Mouse (Mus musculus) hindbrain, embryonic 10.5 days (tissue): ENCODE measurements around the gene Aig1. TPM values are rescaled to one million over a fixed set of nuclear protein-coding genes. Genes with fewer than 3 reads are reported as not detected.

ENCODE experiments used
- DNase-seq: peaks from one replicate; pipeline ENCODE4 v3.0.0-alpha.2; 2017; ENCODE audit warnings: low spot score
- H3K27ac ChIP-seq: fragments of 300-500 bp; sonication (generic); 2 replicates; pipeline ENCODE4 v1.5.1; 2016; ENCODE audit warnings: mild to moderate bottlenecking, moderate library complexity
- H3K27me3 ChIP-seq: fragments of 300-500 bp; sonication (generic); 2 replicates; pipeline ENCODE4 v1.6.1; 2016; ENCODE audit warnings: mild to moderate bottlenecking; ENCODE audit not compliant: poor library complexity, insufficient read depth, severe bottlenecking
- H3K36me3 ChIP-seq: fragments of 300-500 bp; sonication (generic); 2 replicates; pipeline ENCODE4 v1.6.1; 2016; ENCODE audit warnings: mild to moderate bottlenecking, moderate library complexity
- H3K4me1 ChIP-seq: fragments of 300-500 bp; sonication (generic); replicated peaks from 2 replicates; pipeline ENCODE4 v1.6.1; 2016; ENCODE audit warnings: mild to moderate bottlenecking
- H3K4me3 ChIP-seq: fragments of 300-500 bp; sonication (generic); 2 replicates; pipeline ENCODE4 v1.5.1; 2016; ENCODE audit warnings: mild to moderate bottlenecking, moderate library complexity
- H3K9me3 ChIP-seq: fragments of 300-500 bp; sonication (generic); 2 replicates; pipeline ENCODE4 v1.6.1; 2016; ENCODE audit warnings: mild to moderate bottlenecking, moderate library complexity
- WGBS: fragments of 180-500 bp; shearing (Covaris S2); methylation state at CpG from one replicate; pipeline ENCODE4 v1.1.7; 2016; 5-methylcytosine and 5-hydroxymethylcytosine counted together
- polyA plus RNA-seq: library from polyadenylated mRNA; unstranded; fragments of >200 nt; fragmentation: Nextera tagmentation; extraction: Ambion mirVana; gene quantifications from 2 replicates; pipeline ENCODE4 v1.2.1, GENCODE M21; 2016

The Aig1 gene
- polyA plus RNA-seq, 1 experiment from 2014 or later: 38.6 TPM

DNA sequence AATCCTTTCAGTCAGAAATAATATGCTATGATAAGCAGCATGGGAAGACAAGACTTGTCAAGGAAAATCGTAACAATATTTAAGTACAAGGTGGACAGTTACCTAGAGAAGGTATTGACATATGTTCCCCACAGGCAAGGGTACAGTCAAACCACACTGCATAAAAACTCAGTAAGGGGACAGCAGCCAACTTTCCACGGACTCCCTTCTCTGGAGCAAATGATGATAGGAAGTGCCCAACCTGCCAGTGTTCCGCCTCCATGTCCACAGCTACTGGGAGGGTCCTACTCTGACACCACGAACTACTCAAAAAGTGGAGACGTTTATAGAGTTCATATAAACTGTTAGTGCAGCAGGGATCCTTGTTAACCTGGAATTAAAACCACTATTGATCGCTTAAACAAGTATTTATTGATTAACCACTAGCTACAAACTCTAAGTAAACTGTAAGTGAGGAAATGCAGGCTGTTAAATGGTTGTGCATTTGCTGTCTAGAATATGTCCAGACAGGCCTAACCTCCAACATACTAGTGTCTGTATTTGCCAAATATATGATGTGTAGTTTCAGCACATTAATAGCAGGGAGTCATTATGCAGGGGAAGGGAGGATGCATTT is 30.2 kb downstream of the Aig1 start:
- H3K4me3 ChIP-seq: no peak overlapping the region
- 91% methylated on average over 6 of the region's 6 CpGs for WGBS
- H3K4me1 ChIP-seq: peaks cover 10% of the 10 kb centered on the region
- no peaks in the 10 kb centered on the region for H3K36me3 ChIP-seq
- no peaks in the 10 kb centered on the region for H3K27me3 ChIP-seq
- no peak overlapping the region for H3K27ac ChIP-seq
- no peak for DNase-seq
- no peaks in the 10 kb centered on the region for H3K9me3 ChIP-seq

DNA sequence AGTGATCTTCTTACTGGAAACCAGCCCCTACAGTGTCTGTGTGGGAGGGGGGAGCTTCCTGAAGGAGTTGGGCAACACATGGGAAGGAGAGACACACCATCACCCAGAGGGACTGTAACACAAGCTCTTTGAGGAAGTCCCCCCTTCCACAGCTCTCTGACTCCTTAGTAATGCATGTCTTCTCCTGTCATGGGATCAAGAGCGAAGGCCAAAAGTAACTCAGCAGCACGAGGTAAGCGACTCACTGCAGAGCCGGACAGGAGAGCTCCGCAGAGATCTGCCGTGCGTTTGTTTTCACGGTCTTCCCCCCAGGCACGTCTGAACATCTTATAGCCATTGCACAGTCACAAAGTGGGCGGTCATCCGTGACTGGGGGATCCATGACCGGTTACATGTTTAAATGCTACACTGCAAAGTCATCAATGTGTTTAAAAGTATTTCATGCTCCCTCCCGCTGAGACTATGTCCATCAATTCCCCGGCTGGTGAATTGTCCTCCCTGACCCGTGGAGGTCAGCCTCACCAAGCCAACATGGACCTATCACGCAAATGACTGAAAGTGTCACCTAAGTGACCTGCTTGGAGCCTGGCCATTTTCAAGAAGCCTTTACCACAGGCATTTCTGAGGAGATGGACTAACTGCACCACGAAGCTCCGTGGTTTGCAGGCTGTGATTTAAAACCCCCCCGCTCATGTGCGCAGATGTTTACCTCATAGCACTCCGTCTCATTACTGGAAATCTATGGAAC is 30.9 kb downstream of the Aig1 start:
- Histone ChIP-seq H3K4me3 (no peak overlapping the region), H3K27ac (no peak overlapping the region; the same call in 1 of the 2 replicates), H3K9me3 (no peaks in the 10 kb centered on the region), H3K36me3 (no peaks in the 10 kb centered on the region), H3K4me1 (peaks cover 10% of the 10 kb centered on the region), H3K27me3 (no peaks in the 10 kb centered on the region)
- peak; percentile 10 for DNase-seq
- WGBS: 58% methylated on average over 21 of the region's 21 CpGs

DNA sequence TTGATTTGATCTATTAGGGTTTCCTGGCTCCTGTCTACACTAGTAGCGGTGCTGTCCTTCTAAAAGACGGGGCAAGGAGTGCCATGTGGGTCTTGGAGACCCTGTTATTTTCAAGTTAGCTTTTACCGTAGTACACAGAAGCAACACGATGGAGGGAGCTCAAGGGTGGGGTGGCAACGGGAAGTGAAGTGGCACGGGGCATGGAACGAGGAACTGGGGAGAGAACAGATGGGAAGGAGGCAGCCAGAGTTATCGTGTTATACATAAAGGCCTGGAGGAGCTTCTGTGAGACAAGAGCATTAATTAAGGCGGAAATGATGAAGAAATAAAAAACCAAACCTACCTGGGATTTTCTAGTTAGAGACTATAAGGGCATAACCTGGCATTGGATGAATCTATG is 31.8 kb downstream of the Aig1 start:
- no peak overlapping the region for H3K4me3 ChIP-seq
- WGBS: 92% methylated on average over 9 of the region's 9 CpGs
- DNase-seq: no peak
- H3K27me3 ChIP-seq: no peaks in the 10 kb centered on the region
- no peaks in the 10 kb centered on the region for H3K36me3 ChIP-seq
- peaks cover 10% of the 10 kb centered on the region for H3K4me1 ChIP-seq
- no peak overlapping the region for H3K27ac ChIP-seq
- no peaks in the 10 kb centered on the region for H3K9me3 ChIP-seq

DNA sequence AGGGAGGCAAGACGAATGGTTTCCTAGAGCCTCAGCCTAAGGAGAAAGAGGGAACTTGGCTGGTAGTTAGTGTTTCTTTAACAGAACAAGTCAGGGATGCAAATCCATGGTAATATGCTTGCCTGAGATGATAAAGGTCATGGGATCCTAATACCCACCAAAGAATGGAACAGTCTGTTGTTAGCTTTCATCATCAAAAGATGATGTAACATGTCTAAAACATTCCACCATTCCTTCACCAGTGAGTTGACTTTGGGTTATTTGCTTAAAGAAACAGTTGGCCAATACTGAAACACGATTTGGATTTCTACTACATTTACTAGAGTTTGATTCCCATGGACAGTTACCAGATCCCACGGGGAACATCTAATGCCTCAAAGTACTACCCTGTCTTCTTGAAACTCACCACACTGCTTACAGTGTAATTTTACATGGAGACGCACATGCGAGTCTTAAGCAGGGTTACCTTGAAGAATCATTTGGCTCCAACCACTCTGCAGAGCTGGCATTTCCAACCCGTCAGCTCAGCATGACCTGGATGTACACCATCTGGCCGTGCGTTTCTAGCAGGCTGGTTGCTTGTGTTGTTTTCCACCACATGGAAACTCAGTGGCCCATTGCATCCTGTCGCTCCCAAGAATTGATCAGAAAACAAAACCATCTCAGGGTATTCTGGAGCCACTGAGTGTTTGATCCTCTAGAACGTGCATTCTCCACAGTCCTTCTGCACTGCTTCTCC is 32.9 kb downstream of the Aig1 start:
- no peaks in the 10 kb centered on the region for H3K27me3 ChIP-seq
- H3K4me1 ChIP-seq: peaks cover 10% of the 10 kb centered on the region
- no peaks in the 10 kb centered on the region for H3K36me3 ChIP-seq
- no peak overlapping the region for H3K27ac ChIP-seq
- H3K9me3 ChIP-seq: no peaks in the 10 kb centered on the region
- H3K4me3 ChIP-seq: no peak overlapping the region
- WGBS: 87% methylated on average over 10 of the region's 10 CpGs
- no peak for DNase-seq

DNA sequence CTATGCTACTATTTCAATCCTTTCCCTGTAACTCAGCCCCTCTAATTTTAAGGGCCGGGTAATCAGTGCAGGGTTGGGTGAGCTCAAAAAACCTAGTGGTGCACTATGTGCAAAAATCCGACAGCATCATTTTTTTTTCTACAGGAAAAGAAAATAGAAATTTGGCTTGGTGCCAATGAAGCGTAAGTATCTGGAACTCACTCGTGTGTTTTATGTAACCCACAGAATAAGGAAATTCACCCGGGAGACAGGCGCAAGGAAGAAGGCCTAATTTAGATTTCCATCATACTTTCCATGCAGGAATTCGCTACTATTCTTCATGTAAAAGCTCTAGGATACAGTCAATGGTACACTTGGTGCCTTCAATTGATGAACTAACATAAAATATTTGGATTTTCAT is 34.7 kb downstream of the Aig1 start:
- H3K36me3 ChIP-seq: peaks cover 3% of the 10 kb centered on the region; the same call in 1 of the 2 replicates
- no peak overlapping the region for H3K4me3 ChIP-seq
- no peaks in the 10 kb centered on the region for H3K27me3 ChIP-seq
- H3K27ac ChIP-seq: no peak overlapping the region
- no peaks in the 10 kb centered on the region for H3K9me3 ChIP-seq
- no peak for DNase-seq
- 91% methylated on average over 7 of the region's 7 CpGs for WGBS
- H3K4me1 ChIP-seq: peaks cover 10% of the 10 kb centered on the region

DNA sequence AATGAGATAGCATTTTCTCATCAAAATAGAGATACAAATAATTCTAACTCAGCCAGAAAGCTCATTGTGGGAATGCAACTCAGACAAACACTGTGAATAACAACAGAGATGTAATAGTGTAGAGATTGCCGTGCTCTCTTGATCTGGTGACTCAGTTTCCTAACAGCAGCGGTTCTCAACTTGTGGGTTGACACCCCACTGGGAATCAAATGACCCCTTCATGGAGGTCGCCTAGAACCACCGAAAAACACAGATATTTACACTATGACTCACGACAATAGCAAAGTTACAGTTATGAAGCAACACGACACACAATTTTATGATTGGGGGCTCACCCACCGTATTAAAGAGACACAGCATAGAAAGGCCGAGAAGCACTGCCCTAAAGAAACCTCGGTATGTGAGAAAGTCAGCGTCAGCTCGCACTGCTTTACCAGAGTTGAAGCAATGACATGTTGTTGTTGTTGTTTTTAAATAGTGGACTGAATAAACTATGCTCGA is 35.7 kb downstream of the Aig1 start:
- H3K27me3 ChIP-seq: no peaks in the 10 kb centered on the region
- no peaks in the 10 kb centered on the region for H3K9me3 ChIP-seq
- no peak overlapping the region for H3K27ac ChIP-seq
- WGBS: 85% methylated on average over 12 of the region's 12 CpGs
- DNase-seq: no peak
- H3K4me1 ChIP-seq: peaks cover 7% of the 10 kb centered on the region
- H3K36me3 ChIP-seq: peaks cover 11% of the 10 kb centered on the region
- no peak overlapping the region for H3K4me3 ChIP-seq

DNA sequence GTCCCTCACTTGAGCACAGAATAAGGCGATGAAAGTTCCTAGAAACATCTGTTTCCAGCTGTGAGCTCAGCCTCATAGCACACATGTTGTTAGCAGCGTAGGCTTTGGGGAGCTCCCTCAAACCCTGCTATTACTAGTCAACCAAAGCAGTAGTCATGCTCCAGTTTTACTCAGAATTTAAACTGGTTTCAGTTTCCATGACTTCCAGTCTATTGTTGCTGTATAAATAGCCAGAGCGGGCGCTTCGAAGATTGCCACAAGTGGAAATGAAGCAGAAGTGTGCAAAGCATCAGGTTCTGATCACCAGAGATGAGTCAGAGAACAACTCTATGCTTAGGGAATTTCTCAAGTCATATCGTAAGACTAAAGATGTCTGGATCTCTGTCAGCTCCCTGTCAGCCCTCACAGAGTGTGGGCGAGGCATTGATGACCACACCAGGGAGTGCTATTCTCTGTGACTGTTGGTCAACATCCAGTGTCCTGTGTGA is 36.2 kb downstream of the Aig1 start:
- Histone ChIP-seq H3K4me1 (peaks cover 2% of the 10 kb centered on the region), H3K9me3 (no peaks in the 10 kb centered on the region), H3K4me3 (no peak overlapping the region), H3K36me3 (peaks cover 16% of the 10 kb centered on the region), H3K27me3 (no peaks in the 10 kb centered on the region), H3K27ac (no peak overlapping the region)
- DNase-seq: no peak
- 81% methylated on average over 7 of the region's 7 CpGs for WGBS

DNA sequence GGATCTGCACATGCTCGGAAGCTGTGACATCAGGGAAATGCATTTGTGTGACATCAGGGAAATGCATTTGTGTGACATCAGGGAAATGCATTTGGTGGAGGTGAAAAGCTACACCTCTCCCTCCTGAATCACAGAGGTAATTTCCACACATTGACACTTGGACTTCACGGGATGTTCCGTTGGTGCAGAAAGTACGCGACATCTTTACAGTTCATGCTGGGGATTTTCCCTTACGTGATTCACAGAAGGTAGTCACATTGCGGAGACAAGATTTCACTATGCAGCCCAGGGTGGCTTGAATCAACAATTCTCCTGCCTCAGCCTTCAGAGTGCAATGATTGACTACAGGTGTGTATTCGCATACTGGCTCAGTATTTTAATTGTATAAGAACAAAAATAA is 41.6 kb downstream of the Aig1 start:
- Histone ChIP-seq H3K4me3 (no peak overlapping the region), H3K27ac (no peak overlapping the region), H3K27me3 (no peaks in the 10 kb centered on the region), H3K36me3 (peaks cover 23% of the 10 kb centered on the region), H3K9me3 (no peaks in the 10 kb centered on the region), H3K4me1 (no peaks in the 10 kb centered on the region)
- no peak for DNase-seq
- 94% methylated on average over 8 of the region's 8 CpGs for WGBS

DNA sequence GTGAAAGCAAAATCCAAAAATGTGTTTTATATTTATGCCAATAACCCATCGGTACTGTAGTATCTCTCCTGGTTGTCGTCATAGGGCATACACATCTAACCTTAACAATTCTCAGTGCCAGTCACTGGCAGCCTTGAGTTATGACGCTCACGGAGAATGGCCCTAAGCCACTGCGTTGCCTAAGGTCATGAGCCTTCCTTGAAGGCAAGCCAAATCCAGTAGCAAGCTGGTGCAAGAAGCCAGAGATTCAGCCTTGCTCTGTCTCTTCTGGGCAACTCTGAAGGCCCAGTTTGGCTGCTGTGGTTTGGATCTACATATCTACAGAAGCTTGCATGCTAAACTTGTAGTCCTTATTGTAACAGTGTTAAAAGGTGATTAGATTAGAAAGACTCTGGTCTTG is 55.2 kb downstream of the Aig1 start:
- no peak overlapping the region for H3K4me3 ChIP-seq
- DNase-seq: no peak
- H3K27ac ChIP-seq: no peak overlapping the region
- H3K27me3 ChIP-seq: no peaks in the 10 kb centered on the region
- H3K9me3 ChIP-seq: no peaks in the 10 kb centered on the region
- no peaks in the 10 kb centered on the region for H3K36me3 ChIP-seq
- 96% methylated on average over 5 of the region's 5 CpGs for WGBS
- H3K4me1 ChIP-seq: no peaks in the 10 kb centered on the region

DNA sequence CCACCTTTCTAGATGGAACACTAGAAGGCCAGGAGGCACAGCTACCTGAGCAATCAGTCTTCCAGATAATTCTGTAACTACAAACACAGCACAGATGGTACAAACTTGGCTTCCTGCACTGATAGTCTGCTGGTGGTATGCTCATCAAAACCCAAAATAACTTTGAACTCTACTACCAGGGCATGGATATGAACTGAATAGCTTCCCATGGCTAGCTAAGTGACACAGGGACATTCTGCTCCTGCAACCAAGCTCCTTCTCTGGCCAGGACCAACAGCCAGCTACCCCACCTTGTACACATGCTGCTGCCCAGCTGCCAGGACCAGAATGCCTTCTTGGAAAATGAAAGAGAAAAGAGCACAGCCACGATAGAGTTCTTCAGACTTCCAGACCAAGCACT is 60.5 kb downstream of the Aig1 start:
- no peaks in the 10 kb centered on the region for H3K9me3 ChIP-seq
- H3K36me3 ChIP-seq: 0 out of 2 replicates have a peak, but pooled peaks cover 3% of the 10 kb centered on the region
- no peak for DNase-seq
- H3K4me3 ChIP-seq: no peak overlapping the region
- H3K27me3 ChIP-seq: no peaks in the 10 kb centered on the region
- H3K27ac ChIP-seq: no peak overlapping the region
- WGBS: 94% methylated on average over 1 of the region's 1 CpGs
- H3K4me1 ChIP-seq: no peaks in the 10 kb centered on the region

DNA sequence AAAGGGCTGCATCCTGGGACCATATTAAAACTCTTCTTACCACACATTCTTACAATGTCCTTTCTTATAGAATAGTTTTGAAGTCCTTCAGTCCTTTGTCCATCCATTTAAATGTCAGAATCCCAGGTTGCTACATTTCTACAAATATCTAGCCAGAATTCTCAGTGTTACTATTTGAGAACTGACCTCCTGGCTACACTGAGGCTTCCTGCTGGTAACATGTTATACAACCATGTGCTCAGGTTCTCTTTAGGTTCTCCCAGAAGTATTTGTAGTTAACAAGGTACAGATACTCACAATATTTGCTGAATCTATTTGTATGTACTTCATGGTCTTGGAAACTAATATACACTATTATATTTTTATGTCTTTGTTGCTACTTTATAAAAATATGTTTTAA is 62.0 kb downstream of the Aig1 start:
- H3K9me3 ChIP-seq: no peaks in the 10 kb centered on the region
- no peak overlapping the region for H3K27ac ChIP-seq
- peaks cover 6% of the 10 kb centered on the region; the same call in 1 of the 2 replicates for H3K36me3 ChIP-seq
- H3K4me1 ChIP-seq: no peaks in the 10 kb centered on the region
- no peaks in the 10 kb centered on the region for H3K27me3 ChIP-seq
- no peak overlapping the region for H3K4me3 ChIP-seq
- DNase-seq: no peak

DNA sequence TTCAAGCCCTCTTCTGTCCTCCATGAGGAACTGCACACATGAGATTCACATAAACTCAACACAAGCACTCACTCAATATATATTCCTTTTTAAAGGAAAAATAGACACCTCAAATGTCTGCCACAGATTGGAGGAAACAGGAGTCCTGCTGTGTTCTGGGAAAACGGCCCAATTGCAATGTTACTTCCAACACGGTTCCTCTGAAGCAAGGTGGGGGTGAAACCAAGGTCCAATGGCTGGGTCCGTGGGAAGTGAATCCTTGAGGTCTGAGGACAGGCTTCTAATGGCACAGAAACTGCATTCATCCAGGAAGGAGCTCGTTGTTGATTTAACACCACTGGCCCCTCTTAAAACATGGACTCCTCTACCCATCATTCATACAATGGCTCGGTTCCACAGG is 67.5 kb downstream of the Aig1 start:
- Histone ChIP-seq H3K27me3 (no peaks in the 10 kb centered on the region), H3K9me3 (peaks cover 4% of the 10 kb centered on the region; the same call in 1 of the 2 replicates), H3K36me3 (peaks cover 33% of the 10 kb centered on the region), H3K4me1 (no peaks in the 10 kb centered on the region), H3K4me3 (no peak overlapping the region), H3K27ac (no peak overlapping the region)
- WGBS: 90% methylated on average over 5 of the region's 5 CpGs
- DNase-seq: no peak

DNA sequence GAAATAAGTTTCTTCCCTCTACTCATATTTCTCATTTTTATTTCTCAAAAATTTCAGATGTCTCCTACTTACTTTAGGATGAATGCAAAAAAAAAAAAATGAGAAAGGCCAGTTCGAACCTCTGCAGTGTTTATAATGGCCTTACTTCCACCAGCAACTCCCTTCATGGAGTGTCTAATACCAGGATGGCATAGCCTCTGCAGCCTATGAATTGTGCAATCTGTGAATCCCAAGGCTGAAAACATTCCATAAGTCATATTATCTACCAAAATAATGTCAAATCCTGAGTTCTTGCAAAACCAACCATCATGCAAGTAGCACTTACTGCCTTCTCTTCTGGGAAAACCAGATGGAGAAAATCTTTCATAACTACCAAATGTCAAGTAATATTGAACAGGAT is 75.3 kb downstream of the Aig1 start:
- DNase-seq: no peak
- H3K27me3 ChIP-seq: no peaks in the 10 kb centered on the region
- 95% methylated on average over 1 of the region's 1 CpGs for WGBS
- H3K9me3 ChIP-seq: no peaks in the 10 kb centered on the region; the same call in 1 of the 2 replicates
- H3K4me3 ChIP-seq: no peak overlapping the region
- H3K27ac ChIP-seq: no peak overlapping the region
- H3K36me3 ChIP-seq: peaks cover 26% of the 10 kb centered on the region; the same call in 1 of the 2 replicates
- H3K4me1 ChIP-seq: no peaks in the 10 kb centered on the region
